Mouse (Mus musculus) testis, adult 2 months (tissue): ENCODE measurements around the gene Ankrd35.

ENCODE experiments used
- CTCF ChIP-seq: fragments of 200-500 bp; IDR thresholded peaks from 2 replicates; pipeline ENCODE4 v1.5.1; 2012; ENCODE audit warnings: low read depth, mild to moderate bottlenecking, inconsistent platforms, low read length, moderate library complexity; ENCODE audit not compliant: control insufficient read depth, insufficient read depth, insufficient replicate concordance
- POLR2A ChIP-seq: fragments of 200-500 bp; IDR thresholded peaks from 2 replicates; pipeline ENCODE4 v1.6.1; 2012; ENCODE audit warnings: low read depth, mild to moderate bottlenecking, inconsistent platforms, low read length, moderate library complexity; ENCODE audit not compliant: control insufficient read depth

DNA sequence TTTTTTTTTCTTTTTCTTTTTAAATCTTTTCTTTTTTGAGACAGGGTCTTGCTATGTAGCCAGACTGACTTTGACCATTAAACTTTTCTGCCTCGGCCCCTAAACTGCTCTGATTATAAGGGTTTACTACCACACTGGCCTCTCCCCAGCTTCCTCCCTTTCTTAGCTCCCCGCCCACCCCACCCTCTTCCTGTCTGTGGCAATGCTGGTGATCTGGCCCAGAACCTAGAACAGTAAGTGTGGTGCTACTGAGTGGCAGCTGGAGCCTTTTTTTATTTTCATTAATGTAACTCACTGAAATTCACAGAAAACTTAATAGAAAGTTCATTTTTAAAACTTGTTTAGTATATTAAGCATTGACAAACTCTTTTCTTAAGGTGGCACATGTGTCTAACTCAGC, 45.9 kb downstream of the Ankrd35 start:
- TF ChIP-seq POLR2A, result no peak
- no peak for TF ChIP-seq CTCF
